Mouse (Mus musculus): ENCODE data around the gene Usp17le. TPM values are rescaled to one million over a fixed set of nuclear protein-coding genes. Genes with fewer than 3 reads are reported as not detected.
"Not testable (repeated sequence)": the region's sequence is repeated elsewhere in the genome, so short reads cannot be mapped to it uniquely, and the experiment has no call there.

Usp17le gene
- not detected in 2 replicates for polyA plus RNA-seq (2012; rRNA removed)

DNA sequence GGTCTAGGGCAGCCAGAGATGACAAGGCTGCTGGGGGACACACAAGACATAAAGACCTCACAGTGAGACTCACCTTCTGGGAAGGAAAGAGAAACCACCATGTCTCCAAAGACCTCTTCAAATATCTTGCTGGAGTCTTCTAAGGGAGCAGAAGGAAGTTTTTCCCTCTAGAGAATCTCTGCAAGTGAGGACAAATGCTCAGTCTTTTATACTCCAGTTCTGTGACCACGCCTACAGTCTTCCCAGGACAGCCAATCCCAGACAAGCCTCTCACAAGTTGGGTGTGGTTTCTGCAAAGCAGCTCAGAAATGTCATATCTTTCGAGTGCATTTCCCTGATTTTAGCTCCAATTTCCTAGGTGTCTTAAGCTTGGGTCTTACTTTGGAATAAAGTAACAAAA lies at the start of gene Usp17le:
Usp17le (minus strand) TSS at position 101 of the 400 bp plus-strand sequence.
- WGBS: 44% methylated on average over 2 of the region's 2 CpGs
- H3K36me3 ChIP-seq (ENCODE audit: control insufficient read depth, insufficient read depth, low read length); H3K4me3 ChIP-seq (ENCODE audit: insufficient read depth, low read depth, low read length); DNase-seq; H3K27me3 ChIP-seq (replicated peaks; ENCODE audit: control insufficient read depth, insufficient read depth, low read length); H3K4me1 ChIP-seq (ENCODE audit: control insufficient read depth, insufficient read depth, low read length); H3K27ac ChIP-seq (ENCODE audit: insufficient read depth, low read depth, low read length): not testable (repeated sequence)

DNA sequence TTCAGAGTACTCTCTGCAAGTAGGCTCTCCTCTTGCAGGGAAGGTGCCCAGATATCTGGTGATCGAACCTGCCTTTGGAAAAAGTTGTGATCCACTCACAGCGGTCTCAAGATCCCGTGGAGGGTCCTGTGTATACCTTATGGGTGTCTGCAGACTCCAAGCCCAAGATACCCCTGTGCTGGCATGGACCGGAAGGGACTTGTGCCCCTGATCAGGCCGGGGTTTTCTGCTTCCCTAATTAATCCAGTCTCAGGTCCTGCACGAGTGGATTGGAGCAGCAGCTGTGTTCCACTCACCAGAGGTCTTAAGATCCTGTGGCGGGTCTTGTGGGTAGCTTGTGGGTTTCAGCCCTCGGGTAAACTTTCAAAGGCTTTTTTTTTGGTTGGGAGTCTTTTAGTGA lies 33.1 kb upstream of the Usp17le start:
- not testable (repeated sequence) for H3K36me3 ChIP-seq (ENCODE audit: control insufficient read depth, insufficient read depth, low read length); H3K27ac ChIP-seq (ENCODE audit: insufficient read depth, low read depth, low read length); H3K27me3 ChIP-seq (replicated peaks; ENCODE audit: control insufficient read depth, insufficient read depth, low read length); H3K4me3 ChIP-seq (ENCODE audit: insufficient read depth, low read depth, low read length); DNase-seq; H3K4me1 ChIP-seq (ENCODE audit: control insufficient read depth, insufficient read depth, low read length)
- 80% methylated on average over 8 of the region's 8 CpGs for WGBS

DNA sequence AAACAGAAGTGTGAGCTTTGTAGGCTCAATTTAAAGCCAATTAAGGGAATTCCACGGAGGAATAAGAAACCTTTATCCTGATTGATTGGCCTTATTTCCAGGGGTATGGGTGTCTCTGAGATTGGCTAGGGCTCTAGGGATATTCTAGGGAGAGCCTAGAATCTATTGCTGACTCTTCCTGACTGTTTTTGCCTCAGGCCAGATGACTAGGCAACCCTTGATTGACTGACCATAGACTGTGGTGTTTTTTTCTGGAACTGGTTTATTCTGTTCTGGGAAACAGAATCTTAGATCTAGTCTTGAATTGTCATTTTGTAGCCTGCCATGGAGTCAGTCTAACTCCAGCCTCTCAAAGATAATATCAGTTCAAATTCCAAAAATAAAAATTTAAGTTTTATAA lies 13.5 kb upstream of the Usp17le start:
- DNase-seq: no peak
- no peak for TF ChIP-seq POLR2A (IDR thresholded peaks at IDR 0.05; ENCODE audit: low read depth, low read length)
- Histone ChIP-seq H3K27ac (ENCODE audit: insufficient read depth, low read depth, low read length) (no peak overlapping the region), H3K27me3 (replicated peaks; ENCODE audit: control insufficient read depth, insufficient read depth, low read length) (no peaks in the 10 kb centered on the region), H3K36me3 (ENCODE audit: control insufficient read depth, insufficient read depth, low read length) (no peaks in the 10 kb centered on the region), H3K4me1 (ENCODE audit: control insufficient read depth, insufficient read depth, low read length) (no peaks in the 10 kb centered on the region), H3K4me3 (ENCODE audit: insufficient read depth, low read depth, low read length) (no peak overlapping the region)
- WGBS: 51% methylated on average over 1 of the region's 1 CpGs

Other genes with a start within 250 kb of the Usp17le start
- gene Olfr651, start 227.3 kb downstream of the Usp17le start, polyA plus RNA-seq (2012; rRNA removed): not detected in 2 replicates
- not detected in 2 replicates for gene Olfr652, start 216.6 kb downstream of the Usp17le start, polyA plus RNA-seq (2012; rRNA removed)
- gene Olfr653, start 200.2 kb downstream of the Usp17le start, polyA plus RNA-seq (2012; rRNA removed): not detected in 2 replicates
- gene Olfr654, start 190.4 kb downstream of the Usp17le start, polyA plus RNA-seq (2012; rRNA removed): not detected in 2 replicates
- not detected in 2 replicates for gene Olfr655, start 175.7 kb downstream of the Usp17le start, polyA plus RNA-seq (2012; rRNA removed)
- gene Olfr656, start 163.5 kb downstream of the Usp17le start, polyA plus RNA-seq (2012; rRNA removed): not detected in 2 replicates
- gene Olfr657, start 152.7 kb downstream of the Usp17le start, polyA plus RNA-seq (2012; rRNA removed): not detected in 2 replicates
- not detected in 2 replicates for gene Olfr658, start 130.2 kb downstream of the Usp17le start, polyA plus RNA-seq (2012; rRNA removed)
- not detected in 2 replicates for gene Olfr659, start 110.7 kb downstream of the Usp17le start, polyA plus RNA-seq (2012; rRNA removed)
- gene Olfr661, start 91.0 kb downstream of the Usp17le start, polyA plus RNA-seq (2012; rRNA removed): not detected in 2 replicates
- not detected in 2 replicates for gene Usp17lb, start 65.1 kb upstream of the Usp17le start, polyA plus RNA-seq (2012; rRNA removed)
- gene Usp17la, start 79.5 kb upstream of the Usp17le start, polyA plus RNA-seq (2012; rRNA removed): not detected in 2 replicates
- not detected in 2 replicates for gene Olfr665, start 100.6 kb upstream of the Usp17le start, polyA plus RNA-seq (2012; rRNA removed)
- gene Olfr666, start 118.5 kb upstream of the Usp17le start, polyA plus RNA-seq (2012; rRNA removed): not detected in 2 replicates
- gene Olfr667, start 144.0 kb upstream of the Usp17le start, polyA plus RNA-seq (2012; rRNA removed): not detected in 2 replicates
- not detected in 2 replicates for gene Olfr668, start 150.6 kb upstream of the Usp17le start, polyA plus RNA-seq (2012; rRNA removed)
- not detected in 2 replicates for gene Olfr669, start 156.8 kb upstream of the Usp17le start, polyA plus RNA-seq (2012; rRNA removed)
- gene Olfr670, start 185.2 kb upstream of the Usp17le start, polyA plus RNA-seq (2012; rRNA removed): not detected in 2 replicates
- not detected in 2 replicates for gene Olfr671, start 201.7 kb upstream of the Usp17le start, polyA plus RNA-seq (2012; rRNA removed)
- not detected in 2 replicates for gene Olfr672, start 224.6 kb upstream of the Usp17le start, polyA plus RNA-seq (2012; rRNA removed)

Measured in kidney, adult 2 months (tissue).